ENCODE assay signal across 9 mouse cellular contexts in genomic region chr3:60576366-60577046, GRCm38 (mm10).
DNase-seq lines count a peak whose midpoint lies in the region; ATAC-seq and TF ChIP-seq lines count a peak whose summit lies in the region.
"Had no signal": no experiment of that assay in that cellular context is flagged by ENCODE, and none has a peak within 500 bp of the region (broad histone marks: within the 10 kb centered on the region; RNA-seq: fewer than 3 reads in every experiment).

No protein-coding gene starts in this region.

- peaks cover 56% of the 10 kb centered on the region for H3K4me1 ChIP-seq in heart, embryonic 10.5 days
- H3K4me1 ChIP-seq in lung, embryonic 16.5 days (replicated peaks; ENCODE audit: control insufficient read depth, insufficient read depth, low read length), result peaks cover 46% of the 10 kb centered on the region
- peaks cover 75% of the 10 kb centered on the region for H3K4me1 ChIP-seq in heart, embryonic 15.5 days (replicated peaks)
- no peaks in the 10 kb centered on the region for H3K4me1 ChIP-seq in olfactory bulb, adult 2 months (ENCODE audit: control insufficient read depth, insufficient read depth, low read length)

- H3K9me3 ChIP-seq in heart, embryonic 10.5 days, result no peaks in the 10 kb centered on the region
- no peaks in the 10 kb centered on the region for H3K9me3 ChIP-seq in lung, embryonic 16.5 days (ENCODE audit: control insufficient read depth, low read length)
- H3K9me3 ChIP-seq in heart, embryonic 15.5 days (replicated peaks), result no peaks in the 10 kb centered on the region

- H3K27ac ChIP-seq in heart, embryonic 10.5 days, result peak overlapping the region; percentile 60
- H3K27ac ChIP-seq in lung, embryonic 16.5 days (ENCODE audit: low read length), result 0 out of 2 replicates have a peak overlapping the region, but pooled peaks have one; percentile 16
- peak overlapping the region; percentile 79 for H3K27ac ChIP-seq in heart, embryonic 15.5 days
- H3K27ac ChIP-seq in olfactory bulb, adult 2 months (ENCODE audit: insufficient read depth, low read depth, low read length), result peak overlapping the region; percentile 57; the same call in 1 of the 2 replicates

- no peaks in the 10 kb centered on the region for H3K36me3 ChIP-seq in heart, embryonic 10.5 days
- H3K36me3 ChIP-seq in lung, embryonic 16.5 days (ENCODE audit: control insufficient read depth, insufficient read depth, low read length), result no peaks in the 10 kb centered on the region
- no peaks in the 10 kb centered on the region for H3K36me3 ChIP-seq in heart, embryonic 15.5 days

- H3K4me3 ChIP-seq in heart, embryonic 10.5 days, result peak overlapping the region; percentile 29
- H3K4me3 ChIP-seq in lung, embryonic 16.5 days (ENCODE audit: low read length), result no peak overlapping the region
- H3K4me3 ChIP-seq in heart, embryonic 15.5 days, result peak overlapping the region; percentile 27
- no peak overlapping the region for H3K4me3 ChIP-seq in olfactory bulb, adult 2 months (ENCODE audit: insufficient read depth, low read depth, low read length)

- 35% methylated on average over 9 of the region's 9 CpGs for WGBS in heart, embryonic 10.5 days
- 36% methylated on average over 9 of the region's 9 CpGs for WGBS in lung, embryonic 16.5 days
- WGBS in heart, embryonic 15.5 days, result 21% methylated on average over 9 of the region's 9 CpGs
- WGBS in olfactory bulb, adult 2 months, result 36% methylated on average over 9 of the region's 9 CpGs

- no peak for TF ChIP-seq POLR2A in olfactory bulb, adult 2 months (IDR thresholded peaks at IDR 0.05; ENCODE audit: insufficient read depth, low read depth, low read length)

- H3K9ac ChIP-seq in lung, embryonic 16.5 days (ENCODE audit: low read length), result no peak overlapping the region
- no peak overlapping the region for H3K9ac ChIP-seq in heart, embryonic 15.5 days

- ATAC-seq in lung, embryonic 16.5 days (ENCODE audit: low read depth), result no peak
- peak; percentile 75; the same call in 1 of the 2 replicates for ATAC-seq in heart, embryonic 15.5 days (replicated peaks; ENCODE audit: insufficient number of reproducible peaks, insufficient read depth, low FRiP score, low read depth)

- H3K4me2 ChIP-seq in lung, embryonic 16.5 days (ENCODE audit: low read depth, low read length), result no peak overlapping the region
- peak overlapping the region; percentile 49 for H3K4me2 ChIP-seq in heart, embryonic 15.5 days

- no peaks in the 10 kb centered on the region for H3K27me3 ChIP-seq in heart, embryonic 10.5 days (ENCODE audit: insufficient read depth, poor library complexity, severe bottlenecking)
- no peaks in the 10 kb centered on the region for H3K27me3 ChIP-seq in lung, embryonic 16.5 days (ENCODE audit: control insufficient read depth, insufficient read depth, low read depth, low read length)
- H3K27me3 ChIP-seq in heart, embryonic 15.5 days, result no peaks in the 10 kb centered on the region

- no peak for TF ChIP-seq CTCF in olfactory bulb, adult 2 months (IDR thresholded peaks at IDR 0.05; ENCODE audit: insufficient read depth, low read depth, low read length)

- DNase-seq in heart, embryonic 10.5 days (ENCODE audit: low spot score), result no peak
- DNase-seq in heart, adult 8-10 months (ENCODE audit: low spot score), result no peak
- no peak for DNase-seq in lung, postnatal 25 days (ENCODE audit: low spot score)
- no peak for DNase-seq in right cerebral cortex, postnatal 14 days
- DNase-seq in natural killer cell, adult 2 months (ENCODE audit: low spot score in 2 of 2), result no peak
- DNase-seq: thymus, adult 2 months had no signal

Comparison
In these comparisons a context has a peak if more than half of its experiments do, and no peak if none do; other contexts are left out.
1. H3K27ac ChIP-seq: peak in every context shown above with its lines; median percentile 79 in heart, embryonic 15.5 days; 60 in heart, embryonic 10.5 days; 57 in olfactory bulb, adult 2 months; 16 in lung, embryonic 16.5 days.
2. H3K4me3 ChIP-seq: peak in heart, embryonic 10.5 days (single experiment) and heart, embryonic 15.5 days (single experiment); none in lung, embryonic 16.5 days (single experiment) and olfactory bulb, adult 2 months (single experiment).